Mouse (Mus musculus) liver, embryonic 16.5 days (tissue): ENCODE measurements around the gene Wdr48. TPM values are rescaled to one million over a fixed set of nuclear protein-coding genes. Genes with fewer than 3 reads are reported as not detected.

ENCODE experiments used
- ATAC-seq: fragments of 200-750 bp; cut with Nextera tagmentation; 2 replicates; pipeline ENCODE4 v1.8.0; 2017; ENCODE audit warnings: low read depth, mild to moderate bottlenecking, moderate number of reproducible peaks, moderate library complexity
- H3K27ac ChIP-seq: fragments of 300-500 bp; sonication (generic); 2 replicates; pipeline ENCODE4 v1.5.1; 2014; ENCODE audit warnings: mild to moderate bottlenecking, low read length
- H3K27me3 ChIP-seq: fragments of 300-500 bp; sonication (generic); 2 replicates; pipeline ENCODE4 v1.6.1; 2014; ENCODE audit warnings: low read depth, low read length, mixed read lengths; ENCODE audit not compliant: control insufficient read depth, insufficient read depth
- H3K36me3 ChIP-seq: fragments of 300-500 bp; sonication (generic); 2 replicates; pipeline ENCODE4 v1.6.1; 2014; ENCODE audit warnings: mild to moderate bottlenecking; ENCODE audit not compliant: control insufficient read depth, insufficient read depth
- H3K4me1 ChIP-seq: fragments of 300-500 bp; sonication (generic); 2 replicates; pipeline ENCODE4 v1.6.1; 2014; ENCODE audit warnings: low read depth, low read length, mixed read lengths; ENCODE audit not compliant: control insufficient read depth
- H3K4me2 ChIP-seq: fragments of 300-500 bp; sonication (generic); 2 replicates; pipeline ENCODE4 v1.6.1; 2014; ENCODE audit warnings: low read depth, low read length, mixed read lengths
- H3K4me3 ChIP-seq: fragments of 300-500 bp; sonication (generic); 2 replicates; pipeline ENCODE4 v1.5.1; 2014; ENCODE audit warnings: low read depth, mild to moderate bottlenecking, low read length
- H3K9ac ChIP-seq: fragments of 300-500 bp; sonication (generic); 2 replicates; pipeline ENCODE4 v1.6.1; 2014; ENCODE audit warnings: low read depth, low read length
- H3K9me3 ChIP-seq: fragments of 300-500 bp; sonication (generic); replicated peaks from 2 replicates; pipeline ENCODE4 v1.6.1; 2016; ENCODE audit warnings: low read length; ENCODE audit not compliant: control insufficient read depth
- WGBS: fragments of 180-500 bp; shearing (Covaris S2); extraction: QIAGEN DNeasy Blood & Tissue Kit; methylation state at CpG from one replicate; pipeline ENCODE4 v1.1.7; 2014; ENCODE audit not compliant: insufficient replicate concordance; 5-methylcytosine and 5-hydroxymethylcytosine counted together
- polyA plus RNA-seq: library from polyadenylated mRNA; unstranded; fragments of >200 nt; fragmentation: Nextera tagmentation; extraction: Ambion mirVana; gene quantifications from 2 replicates; pipeline ENCODE4 v1.2.1, GENCODE M21; 2015

The Wdr48 gene
- polyA plus RNA-seq, 1 experiment from 2014 or later, result 19.4 TPM

DNA sequence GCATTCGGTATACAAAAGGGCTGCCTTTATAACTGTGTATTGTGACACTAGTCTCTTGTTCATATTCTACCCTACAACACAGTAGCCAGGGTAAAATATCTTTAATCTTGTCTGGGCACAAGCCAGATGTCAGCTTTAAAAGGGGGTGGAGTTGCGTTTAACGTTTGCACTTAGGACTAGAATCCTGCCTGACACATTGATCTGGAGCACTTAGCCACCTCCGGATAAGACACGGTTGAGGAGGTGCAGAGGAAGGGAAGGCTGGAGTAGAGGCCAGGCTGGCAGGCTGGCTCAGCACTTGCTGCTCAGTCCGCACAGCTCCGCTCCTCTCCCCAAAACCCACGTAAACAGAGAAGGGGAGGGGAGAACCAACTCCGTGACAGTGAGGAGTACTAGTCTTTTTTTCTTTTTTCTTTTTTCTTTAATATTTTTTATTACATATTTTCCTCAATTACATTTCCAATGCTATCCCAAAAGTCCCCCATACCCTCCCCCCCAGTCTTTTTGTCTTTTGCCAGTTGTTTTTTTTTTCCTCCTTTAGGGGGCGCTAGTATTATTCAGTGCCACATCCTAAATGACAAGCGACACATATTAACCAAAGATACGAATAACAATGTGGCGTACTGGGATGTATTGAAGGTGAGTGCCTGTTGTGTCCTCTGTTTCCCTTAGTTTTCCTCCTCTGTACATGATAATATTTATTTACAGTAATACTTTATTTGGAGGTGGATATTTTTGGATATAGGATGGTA lies 18.6 kb downstream of the Wdr48 start:
- Histone ChIP-seq H3K36me3 (peaks cover 48% of the 10 kb centered on the region), H3K27me3 (no peaks in the 10 kb centered on the region), H3K9me3 (no peaks in the 10 kb centered on the region), H3K4me2 (no peak overlapping the region), H3K4me3 (no peak overlapping the region), H3K9ac (no peak overlapping the region), H3K4me1 (no peaks in the 10 kb centered on the region), H3K27ac (no peak overlapping the region)
- WGBS, result 70% methylated on average over 13 of the region's 13 CpGs
- no peak for ATAC-seq

DNA sequence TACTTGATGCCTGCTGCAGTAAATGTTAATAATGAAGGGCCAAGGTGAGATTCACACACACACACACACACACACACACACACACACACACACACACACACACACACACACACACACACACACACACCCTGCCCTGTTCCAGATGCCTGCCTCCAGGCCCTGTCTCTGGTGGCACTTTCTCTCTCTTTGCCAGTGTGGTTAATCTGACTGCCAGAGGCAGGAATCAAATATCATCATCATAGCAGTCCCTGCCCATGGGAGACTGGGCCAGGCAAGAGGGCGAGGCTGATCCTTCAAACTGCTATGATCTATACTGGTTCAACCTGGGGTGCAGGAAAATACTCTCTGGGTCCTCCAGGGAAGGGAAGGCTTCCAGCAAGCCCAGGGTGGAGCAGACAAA lies 25.2 kb downstream of the Wdr48 start:
- peaks cover 36% of the 10 kb centered on the region for H3K36me3 ChIP-seq
- no peak overlapping the region for H3K27ac ChIP-seq
- no peaks in the 10 kb centered on the region for H3K9me3 ChIP-seq
- no peaks in the 10 kb centered on the region for H3K4me1 ChIP-seq
- H3K9ac ChIP-seq, result no peak overlapping the region
- no peaks in the 10 kb centered on the region for H3K27me3 ChIP-seq
- no peak overlapping the region for H3K4me2 ChIP-seq
- H3K4me3 ChIP-seq, result no peak overlapping the region
- no peak for ATAC-seq
- 77% methylated on average over 1 of the region's 1 CpGs for WGBS

DNA sequence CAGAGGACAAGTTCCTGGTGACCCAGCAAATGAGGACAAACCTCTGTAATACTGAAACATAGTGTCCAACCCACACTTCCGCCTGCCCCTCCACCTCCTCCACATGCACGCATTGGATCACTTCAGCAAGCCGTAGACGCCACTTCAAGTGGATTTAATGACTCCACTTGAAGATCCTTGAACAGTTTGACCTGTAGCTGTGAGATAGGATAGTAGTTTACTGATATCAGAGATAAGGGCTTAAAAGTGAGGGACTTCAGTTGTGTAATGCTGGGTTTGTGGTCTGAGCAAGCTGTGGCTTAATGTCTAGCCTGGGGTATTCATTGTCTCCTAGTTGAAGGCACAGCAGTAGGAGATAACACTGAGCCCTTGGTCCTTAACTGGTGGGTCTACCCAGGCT lies 28.8 kb downstream of the Wdr48 start:
- Histone ChIP-seq H3K27ac (no peak overlapping the region), H3K4me3 (no peak overlapping the region), H3K27me3 (no peaks in the 10 kb centered on the region), H3K4me1 (no peaks in the 10 kb centered on the region), H3K4me2 (no peak overlapping the region), H3K36me3 (peaks cover 50% of the 10 kb centered on the region), H3K9ac (no peak overlapping the region), H3K9me3 (no peaks in the 10 kb centered on the region)
- ATAC-seq, result no peak
- WGBS, result 54% methylated on average over 4 of the region's 4 CpGs

DNA sequence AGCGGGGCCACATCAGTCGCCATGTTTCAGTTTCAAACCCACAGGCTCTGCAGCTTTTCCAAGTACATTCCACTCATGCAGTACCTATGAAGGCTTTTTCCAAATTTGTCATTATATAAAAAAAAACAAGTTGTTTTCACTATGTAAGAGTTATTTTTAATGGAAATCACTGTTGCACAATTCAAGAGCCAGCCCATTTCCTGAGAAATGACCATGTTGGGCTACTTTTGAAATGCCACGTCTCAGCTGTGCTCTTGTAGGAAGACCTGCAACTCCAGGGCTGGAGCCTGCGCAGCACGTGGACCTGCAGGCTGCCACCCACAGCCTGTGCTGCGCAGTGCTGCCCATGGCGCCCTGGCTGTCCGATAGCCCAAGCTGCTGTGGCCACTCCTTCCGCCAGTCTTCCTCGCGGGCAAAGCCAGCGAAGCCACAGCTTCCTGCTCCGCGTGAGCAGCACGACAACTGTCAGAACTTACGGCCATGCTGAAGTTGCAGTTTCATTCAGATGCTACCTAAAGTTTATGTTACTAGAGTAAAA lies 30.5 kb downstream of the Wdr48 start:
- H3K9ac ChIP-seq, result no peak overlapping the region
- peaks cover 41% of the 10 kb centered on the region for H3K36me3 ChIP-seq
- H3K9me3 ChIP-seq, result no peaks in the 10 kb centered on the region
- H3K27ac ChIP-seq, result no peak overlapping the region
- WGBS, result 45% methylated on average over 16 of the region's 16 CpGs
- peak; percentile 35; the same call in 1 of the 2 replicates for ATAC-seq
- H3K4me2 ChIP-seq, result no peak overlapping the region
- no peaks in the 10 kb centered on the region for H3K27me3 ChIP-seq
- H3K4me1 ChIP-seq, result no peaks in the 10 kb centered on the region
- H3K4me3 ChIP-seq, result no peak overlapping the region

DNA sequence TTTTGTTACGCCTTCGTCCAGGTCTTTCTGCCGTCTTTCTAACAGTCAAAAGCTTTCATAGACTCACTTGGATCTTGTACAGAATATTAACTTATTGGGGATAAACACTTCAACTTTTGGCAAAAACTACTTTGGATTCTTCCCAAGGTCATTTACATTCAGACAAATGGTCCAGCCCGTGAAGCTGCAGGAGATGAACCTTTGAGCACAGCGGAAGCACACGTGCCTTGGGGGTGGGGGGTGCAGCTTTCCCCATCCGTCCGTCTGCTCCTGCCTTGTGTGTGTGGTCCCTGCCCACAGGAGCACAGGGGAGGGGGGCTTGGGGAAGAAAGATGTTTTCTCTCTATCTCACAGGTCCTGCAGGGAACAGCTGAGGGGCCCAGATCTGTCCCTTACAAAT lies 31.1 kb downstream of the Wdr48 start:
- H3K27me3 ChIP-seq, result no peaks in the 10 kb centered on the region
- no peak overlapping the region for H3K9ac ChIP-seq
- H3K4me2 ChIP-seq, result no peak overlapping the region
- H3K4me3 ChIP-seq, result no peak overlapping the region
- H3K4me1 ChIP-seq, result no peaks in the 10 kb centered on the region
- 61% methylated on average over 8 of the region's 8 CpGs for WGBS
- H3K9me3 ChIP-seq, result no peaks in the 10 kb centered on the region
- no peak for ATAC-seq
- H3K36me3 ChIP-seq, result peaks cover 35% of the 10 kb centered on the region
- H3K27ac ChIP-seq, result no peak overlapping the region

DNA sequence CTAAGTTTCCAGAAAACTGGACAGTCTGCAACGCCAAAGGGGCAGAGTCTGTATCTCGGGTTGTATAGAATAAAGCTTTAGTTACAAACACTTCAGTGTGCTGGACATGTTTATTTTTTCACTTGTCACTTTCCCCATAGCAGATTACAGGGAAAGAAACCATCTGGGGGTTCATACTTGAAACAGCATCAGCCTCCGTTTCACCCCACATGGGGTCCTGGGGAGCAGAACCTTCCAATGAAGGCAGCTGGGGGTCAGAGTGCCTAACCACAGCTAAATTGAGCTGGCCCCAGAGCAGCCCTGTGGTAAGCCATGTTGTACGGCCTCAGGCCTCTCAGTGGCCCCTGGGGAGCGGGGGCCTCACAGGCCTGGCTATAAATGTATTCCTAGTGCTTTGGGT lies 31.8 kb downstream of the Wdr48 start:
- Histone ChIP-seq H3K36me3 (peaks cover 34% of the 10 kb centered on the region), H3K4me2 (no peak overlapping the region), H3K4me1 (no peaks in the 10 kb centered on the region), H3K9ac (no peak overlapping the region), H3K9me3 (no peaks in the 10 kb centered on the region), H3K4me3 (no peak overlapping the region), H3K27ac (no peak overlapping the region), H3K27me3 (no peaks in the 10 kb centered on the region)
- 79% methylated on average over 5 of the region's 5 CpGs for WGBS
- no peak for ATAC-seq

DNA sequence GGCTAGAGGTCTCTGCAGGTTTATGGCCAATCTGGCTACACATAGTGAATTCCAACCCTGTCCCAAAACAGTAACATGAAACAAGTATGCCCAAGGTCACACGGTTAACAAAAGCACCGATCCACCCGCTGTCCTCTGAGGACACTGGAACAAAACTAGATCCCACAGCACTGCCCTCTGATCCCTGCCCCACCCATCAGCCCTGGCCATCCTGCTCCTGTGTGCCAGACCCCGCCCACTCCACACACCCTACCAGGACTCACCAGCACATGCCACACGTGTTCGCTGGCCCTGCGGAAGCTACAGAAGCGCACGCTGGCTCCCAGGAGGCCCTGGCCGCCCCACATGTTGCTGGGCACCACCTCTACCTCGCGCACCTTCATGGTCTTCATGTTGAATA lies 37.7 kb downstream of the Wdr48 start:
- WGBS, result 77% methylated on average over 12 of the region's 12 CpGs
- Histone ChIP-seq H3K9me3 (no peaks in the 10 kb centered on the region), H3K36me3 (peaks cover 8% of the 10 kb centered on the region), H3K27me3 (no peaks in the 10 kb centered on the region), H3K9ac (no peak overlapping the region), H3K4me2 (no peak overlapping the region), H3K4me1 (peaks cover 8% of the 10 kb centered on the region), H3K27ac (no peak overlapping the region), H3K4me3 (no peak overlapping the region)
- ATAC-seq, result peak; percentile 30; the same call in 1 of the 2 replicates

DNA sequence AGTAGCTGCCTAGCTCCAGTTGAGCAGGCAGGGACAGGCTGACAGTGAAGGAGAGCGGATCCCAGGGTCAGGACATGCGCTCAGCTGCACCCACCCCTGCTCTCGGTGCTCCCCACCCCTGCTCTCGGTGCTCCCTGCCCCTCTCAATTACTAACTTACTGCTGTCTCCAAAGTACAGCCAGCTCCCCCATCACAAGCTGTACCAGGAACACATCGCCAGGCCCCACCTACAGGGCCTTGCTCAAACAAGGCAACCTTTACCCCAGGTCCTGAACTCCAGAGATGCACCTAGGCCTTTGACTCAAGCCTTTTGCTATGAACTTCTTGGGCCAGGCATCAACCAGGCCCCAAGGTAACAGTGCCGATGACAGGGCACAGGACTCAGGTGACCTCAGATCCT lies 39.0 kb downstream of the Wdr48 start:
- Histone ChIP-seq H3K36me3 (no peaks in the 10 kb centered on the region; the same call in 1 of the 2 replicates), H3K9ac (no peak overlapping the region), H3K27ac (peak overlapping the region; percentile 2; the same call in 1 of the 2 replicates), H3K4me2 (no peak overlapping the region), H3K4me1 (peaks cover 14% of the 10 kb centered on the region), H3K4me3 (no peak overlapping the region), H3K9me3 (no peaks in the 10 kb centered on the region), H3K27me3 (no peaks in the 10 kb centered on the region)
- WGBS, result 76% methylated on average over 6 of the region's 6 CpGs
- ATAC-seq, result 0 out of 2 replicates have a peak, but pooled peaks have one; percentile 7

DNA sequence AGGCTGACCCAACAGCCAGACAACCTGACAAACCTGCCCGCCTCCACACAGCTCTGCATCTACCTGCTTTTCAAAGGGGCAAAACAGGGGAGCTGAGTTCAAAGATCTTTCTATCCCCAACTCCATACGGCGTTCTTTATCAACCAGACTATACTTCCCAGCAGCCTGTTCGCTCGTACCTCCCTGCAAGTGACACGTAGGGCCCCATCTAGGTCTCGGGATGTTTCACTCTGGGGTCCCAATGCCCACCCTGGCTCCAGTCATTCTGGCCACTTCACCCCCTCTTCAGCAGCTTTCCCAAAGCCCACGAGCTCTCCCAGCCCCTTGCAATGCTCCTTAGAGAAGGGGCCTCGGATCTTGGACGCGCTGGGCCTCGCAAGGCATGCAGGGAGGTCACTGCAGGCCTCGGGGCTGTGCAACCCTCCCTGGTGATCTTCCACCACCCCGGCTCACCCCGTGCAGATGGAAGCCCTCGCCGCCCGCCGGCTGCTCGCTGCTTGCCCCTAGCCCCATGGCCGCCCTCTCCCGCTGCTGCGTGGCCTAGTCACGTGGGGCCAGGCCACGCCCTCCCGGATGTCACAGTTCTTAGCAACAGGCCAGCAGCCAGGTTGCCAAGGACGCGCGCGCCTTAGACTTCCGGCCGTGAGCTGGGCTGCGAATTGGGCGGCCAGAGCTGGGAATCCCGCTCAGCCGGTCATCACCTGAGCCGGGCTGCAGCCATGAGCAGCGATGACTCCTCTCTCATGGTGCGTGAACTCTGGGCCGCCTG lies 42.5 kb downstream of the Wdr48 start, which contains the start of the genes Gorasp1 and Ttc21a:
Gene Gorasp1 (minus strand): TSS at position 561 of the 769 bp plus-strand sequence.
Gene Ttc21a (plus strand): TSS at position 602 of the 769 bp plus-strand sequence.
- Histone ChIP-seq H3K36me3 (no peaks in the 10 kb centered on the region), H3K4me1 (peaks cover 14% of the 10 kb centered on the region), H3K4me2 (peak within 1 kb of the TSS; percentile 81), H3K27ac (peak within 1 kb of the TSS; percentile 60), H3K9ac (peak within 1 kb of the TSS; percentile 64), H3K4me3 (peak within 1 kb of the TSS; percentile 72), H3K9me3 (no peaks in the 10 kb centered on the region), H3K27me3 (no peaks in the 10 kb centered on the region)
- 1% methylated on average over 40 of the region's 40 CpGs for WGBS
- peak; percentile 89 for ATAC-seq
